Mouse (Mus musculus) embryonic facial prominence, embryonic 11.5 days (tissue): Measurements from ENCODE around the gene Hist1h4d. TPM values are rescaled to one million over a fixed set of nuclear protein-coding genes. Genes with fewer than 3 reads are reported as not detected.
"Not testable (repeated sequence)": the region's sequence is repeated elsewhere in the genome, so short reads cannot be mapped to it uniquely, and the experiment has no call there.

ENCODE experiments used
- ATAC-seq: fragments of 200-750 bp; cut with Nextera tagmentation; replicated peaks from 2 replicates; pipeline ENCODE4 v1.8.0; 2017; ENCODE audit warnings: low read depth; ENCODE audit not compliant: insufficient number of reproducible peaks, low FRiP score, low TSS enrichment
- DNase-seq: peaks from one replicate; pipeline ENCODE4 v3.0.0-alpha.2; 2015; ENCODE audit warnings: low spot score
- H3K27ac ChIP-seq: fragments of 300-500 bp; sonication (generic); replicated peaks from 2 replicates; pipeline ENCODE4 v1.5.1; 2014; ENCODE audit warnings: mild to moderate bottlenecking, low read depth, low read length, control low read depth
- H3K27me3 ChIP-seq: fragments of 300-500 bp; sonication (generic); 2 replicates; pipeline ENCODE4 v1.6.1; 2014; ENCODE audit warnings: mild to moderate bottlenecking, low read length, moderate library complexity, mixed read lengths; ENCODE audit not compliant: control insufficient read depth, insufficient read depth
- H3K36me3 ChIP-seq: fragments of 300-500 bp; sonication (generic); replicated peaks from 2 replicates; pipeline ENCODE4 v1.6.1; 2014; ENCODE audit warnings: low read depth, mild to moderate bottlenecking, low read length, moderate library complexity, mixed read lengths; ENCODE audit not compliant: control insufficient read depth, insufficient read depth
- H3K4me1 ChIP-seq: fragments of 300-500 bp; sonication (generic); 2 replicates; pipeline ENCODE4 v1.6.1; 2014; ENCODE audit warnings: low read length, mixed read lengths; ENCODE audit not compliant: control insufficient read depth, insufficient read depth
- H3K4me2 ChIP-seq: fragments of 300-500 bp; sonication (generic); 2 replicates; pipeline ENCODE4 v1.6.1; 2014; ENCODE audit warnings: low read depth, mild to moderate bottlenecking, control low read depth, low read length, moderate library complexity
- H3K4me3 ChIP-seq: fragments of 300-500 bp; sonication (generic); 2 replicates; pipeline ENCODE4 v1.5.1; 2014; ENCODE audit warnings: low read depth, low read length, control low read depth
- H3K9ac ChIP-seq: fragments of 300-500 bp; sonication (generic); replicated peaks from 2 replicates; pipeline ENCODE4 v1.6.1; 2014; ENCODE audit warnings: mild to moderate bottlenecking, control low read depth, low read length
- H3K9me3 ChIP-seq: fragments of 300-500 bp; sonication (generic); replicated peaks from 2 replicates; pipeline ENCODE4 v1.6.1; 2016; ENCODE audit warnings: mild to moderate bottlenecking, low read length, inconsistent platforms, mixed read lengths; ENCODE audit not compliant: control insufficient read depth
- WGBS: fragments of 180-500 bp; shearing (Covaris S2); extraction: QIAGEN DNeasy Blood & Tissue Kit; methylation state at CpG from one replicate; pipeline ENCODE4 v1.1.7; 2014; 5-methylcytosine and 5-hydroxymethylcytosine counted together
- polyA plus RNA-seq: library from polyadenylated mRNA; unstranded; fragments of >200 nt; fragmentation: Nextera tagmentation; extraction: Ambion mirVana; gene quantifications from 2 replicates; pipeline ENCODE4 v1.2.1, GENCODE M21; 2014

The Hist1h4d gene
- polyA plus RNA-seq, 1 experiment from 2014 or later = 115 TPM

GRCm38 (mm10) chr13:23574546-23575170 is 6.7 kb upstream of the Hist1h4d start:
- Histone ChIP-seq H3K9ac (peak overlapping the region; percentile 61), H3K4me2 (peak overlapping the region; percentile 52), H3K27ac (peak overlapping the region; percentile 91), H3K4me3 (peak overlapping the region; percentile 30)
- not testable (repeated sequence) for H3K36me3 ChIP-seq, H3K9me3 ChIP-seq, H3K27me3 ChIP-seq, ATAC-seq, H3K4me1 ChIP-seq
- peak; percentile 59 for DNase-seq
- WGBS = 0% methylated on average over 5 of the region's 39 CpGs

- H3K9ac ChIP-seq = peak within 1 kb of the TSS; percentile 79
- H3K4me1 ChIP-seq = no peaks in the 10 kb centered on the region
- H3K9me3 ChIP-seq = no peaks in the 10 kb centered on the region
- ATAC-seq = peak; percentile 53
- DNase-seq = peak; percentile 91
- H3K4me3 ChIP-seq = peak within 1 kb of the TSS; percentile 48
- H3K27ac ChIP-seq = peak within 1 kb of the TSS; percentile 91
- under 1% methylated on average over 17 of the region's 18 CpGs for whole genome bisulfite sequencing
- no peaks in the 10 kb centered on the region for H3K36me3 ChIP-seq
- H3K4me2 ChIP-seq = peak within 1 kb of the TSS; percentile 67
- no peaks in the 10 kb centered on the region for H3K27me3 ChIP-seq
These were observed 6.0 kb upstream of the Hist1h4d start, which contains the start of gene Hist1h3d for GRCm38 (mm10) chr13:23575271-23575851. TSS of gene Hist1h3d (plus strand) at chr13:23575763.

GRCm38 (mm10) chr13:23575864-23576313 is 5.5 kb upstream of the Hist1h4d start:
- not testable (repeated sequence) for H3K9me3 ChIP-seq, H3K27me3 ChIP-seq, ATAC-seq, H3K36me3 ChIP-seq, H3K4me1 ChIP-seq
- Histone ChIP-seq H3K9ac (peak overlapping the region; percentile 79), H3K4me2 (peak overlapping the region; percentile 67), H3K27ac (peak overlapping the region; percentile 91), H3K4me3 (peak overlapping the region; percentile 48)
- WGBS = 0% methylated on average over 9 of the region's 40 CpGs
- peak; percentile 50 for DNase-seq

GRCm38 (mm10) chr13:23576351-23576881 is 5.0 kb upstream of the Hist1h4d start:
- WGBS = 2% methylated on average over 7 of the region's 7 CpGs
- Histone ChIP-seq H3K9me3 (no peaks in the 10 kb centered on the region), H3K9ac (peak overlapping the region; percentile 79), H3K27ac (peak overlapping the region; percentile 91), H3K27me3 (no peaks in the 10 kb centered on the region), H3K4me3 (peak overlapping the region; percentile 48), H3K4me2 (peak overlapping the region; percentile 67), H3K4me1 (no peaks in the 10 kb centered on the region), H3K36me3 (no peaks in the 10 kb centered on the region)
- ATAC-seq = no peak
- DNase-seq = peak; percentile 69

GRCm38 (mm10) chr13:23576906-23577639 is 4.3 kb upstream of the Hist1h4d start:
- no peak for ATAC-seq
- peak overlapping the region; percentile 79 for H3K9ac ChIP-seq
- no peaks in the 10 kb centered on the region for H3K9me3 ChIP-seq
- no peak for DNase-seq
- peak overlapping the region; percentile 91 for H3K27ac ChIP-seq
- peak overlapping the region; percentile 67 for H3K4me2 ChIP-seq
- H3K27me3 ChIP-seq = no peaks in the 10 kb centered on the region
- H3K36me3 ChIP-seq = no peaks in the 10 kb centered on the region
- H3K4me1 ChIP-seq = no peaks in the 10 kb centered on the region
- H3K4me3 ChIP-seq = peak overlapping the region; percentile 48
- WGBS = 41% methylated on average over 6 of the region's 6 CpGs

GRCm38 (mm10) chr13:23577835-23578234 is 3.6 kb upstream of the Hist1h4d start:
- no peaks in the 10 kb centered on the region for H3K27me3 ChIP-seq
- DNase-seq = no peak
- ATAC-seq = no peak
- 83% methylated on average over 1 of the region's 1 CpGs for WGBS
- no peak overlapping the region for H3K4me3 ChIP-seq
- no peak overlapping the region for H3K4me2 ChIP-seq
- H3K4me1 ChIP-seq = no peaks in the 10 kb centered on the region
- no peak overlapping the region for H3K27ac ChIP-seq
- H3K9me3 ChIP-seq = no peaks in the 10 kb centered on the region
- no peak overlapping the region for H3K9ac ChIP-seq
- no peaks in the 10 kb centered on the region for H3K36me3 ChIP-seq

GRCm38 (mm10) chr13:23582219-23583056 is 1.0 kb downstream of the Hist1h4d start:
- H3K27me3 ChIP-seq = no peaks in the 10 kb centered on the region
- WGBS = 6% methylated on average over 6 of the region's 6 CpGs
- H3K4me1 ChIP-seq = no peaks in the 10 kb centered on the region; the same call in 1 of the 2 replicates
- no peaks in the 10 kb centered on the region for H3K36me3 ChIP-seq
- peak; percentile 51 for DNase-seq
- peak overlapping the region; percentile 81 for H3K9ac ChIP-seq
- H3K9me3 ChIP-seq = no peaks in the 10 kb centered on the region
- H3K27ac ChIP-seq = peak overlapping the region; percentile 85
- H3K4me3 ChIP-seq = peak overlapping the region; percentile 49
- no peak for ATAC-seq
- H3K4me2 ChIP-seq = peak overlapping the region; percentile 82
